Mouse (Mus musculus): ENCODE data around the gene Dync1i2. TPM values are rescaled to one million over a fixed set of nuclear protein-coding genes. Genes with fewer than 3 reads are reported as not detected.

The Dync1i2 gene
- polyA plus RNA-seq, 1 experiment, result 43.3 TPM

DNA sequence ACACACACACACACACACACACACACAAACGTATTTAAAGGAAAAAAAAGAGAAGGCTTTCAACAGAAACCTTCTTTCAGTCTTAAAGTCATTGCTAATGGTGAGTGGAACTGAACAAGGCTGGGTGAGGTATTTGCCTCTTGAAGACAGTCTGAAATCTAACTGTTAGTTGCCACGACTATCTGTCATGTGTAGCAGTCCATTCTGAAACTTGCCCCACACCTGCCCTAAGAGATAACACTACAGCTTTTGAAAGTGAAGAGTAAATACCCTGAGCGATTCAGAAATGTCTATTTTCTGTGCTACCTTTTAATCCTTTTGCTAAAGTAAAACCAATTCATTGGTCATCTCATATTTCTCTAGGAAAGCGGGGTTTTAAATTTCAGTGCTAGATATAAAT lies 23.9 kb downstream of the Dync1i2 start:
- Histone ChIP-seq H3K27ac (replicated peaks; ENCODE audit: low read depth, low read length) (no peak overlapping the region), H3K4me3 (ENCODE audit: insufficient read depth, low read depth, low read length) (no peak overlapping the region), H3K4me1 (ENCODE audit: control insufficient read depth, insufficient read depth, insufficient read length, low read length) (no peaks in the 10 kb centered on the region)

DNA sequence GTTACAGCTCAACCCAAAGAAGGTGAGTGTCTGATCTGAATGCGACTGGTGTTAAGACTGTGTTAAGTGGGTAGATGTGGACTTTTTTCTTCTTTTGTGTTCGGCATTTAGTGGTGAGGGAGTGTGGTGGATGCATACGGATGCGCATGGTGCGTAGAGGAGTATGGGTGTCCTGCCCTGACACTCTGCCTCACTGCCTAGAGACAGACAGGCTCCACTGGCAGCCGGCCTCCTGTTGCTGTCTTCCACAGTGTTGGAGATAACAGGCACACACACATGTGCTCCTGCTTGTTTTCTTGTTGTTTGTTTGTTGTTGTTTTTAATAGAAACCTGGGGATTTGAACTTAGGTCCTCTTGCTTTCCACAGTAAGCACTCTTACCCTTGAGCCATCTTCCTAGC lies 24.5 kb downstream of the Dync1i2 start:
- Histone ChIP-seq H3K27ac (replicated peaks; ENCODE audit: low read depth, low read length) (no peak overlapping the region), H3K4me1 (ENCODE audit: control insufficient read depth, insufficient read depth, insufficient read length, low read length) (no peaks in the 10 kb centered on the region), H3K4me3 (ENCODE audit: insufficient read depth, low read depth, low read length) (no peak overlapping the region)

DNA sequence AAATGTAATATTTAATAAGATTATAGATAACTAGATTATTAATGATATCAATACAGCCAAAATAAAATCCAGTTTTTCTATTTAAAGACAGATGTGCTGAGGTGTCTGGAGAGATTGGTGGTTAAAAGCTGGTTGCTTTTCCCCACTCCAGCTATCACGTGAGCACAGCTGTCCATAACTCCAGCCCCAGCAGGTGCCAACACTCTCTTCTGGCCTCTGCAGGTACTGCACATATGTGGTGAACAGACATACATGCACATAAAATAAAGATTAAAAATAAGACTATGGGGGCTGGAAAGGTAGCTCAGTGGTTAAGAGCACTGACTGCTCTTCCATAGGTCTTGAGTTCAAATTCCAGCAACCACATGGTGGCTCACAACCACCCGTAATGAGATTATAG lies 30.0 kb downstream of the Dync1i2 start:
- Histone ChIP-seq H3K4me3 (ENCODE audit: insufficient read depth, low read depth, low read length) (no peak overlapping the region), H3K4me1 (ENCODE audit: control insufficient read depth, insufficient read depth, insufficient read length, low read length) (no peaks in the 10 kb centered on the region)

DNA sequence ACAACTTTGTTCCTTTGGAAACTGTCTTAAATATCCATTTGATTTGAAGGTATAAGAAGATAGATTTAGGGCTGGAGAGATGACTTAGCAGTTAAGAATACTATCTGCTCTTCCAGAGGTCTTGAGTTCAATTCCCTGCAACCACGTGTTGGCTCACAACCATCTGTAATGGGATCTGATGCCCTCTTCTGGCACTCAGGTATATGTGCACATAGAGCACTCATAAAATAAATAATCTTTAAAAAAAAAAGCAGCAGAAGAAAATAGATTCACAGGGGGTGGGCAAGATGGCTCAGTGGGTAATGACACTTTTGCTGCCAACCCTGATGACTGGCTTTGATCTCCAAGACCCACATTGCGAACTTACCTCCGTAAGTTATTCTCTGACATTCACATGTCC lies 30.7 kb downstream of the Dync1i2 start:
- no peak overlapping the region for H3K27ac ChIP-seq (replicated peaks; ENCODE audit: low read depth, low read length)
- no peaks in the 10 kb centered on the region for H3K4me1 ChIP-seq (ENCODE audit: control insufficient read depth, insufficient read depth, insufficient read length, low read length)

More for the DNA sequence above, 30.0 kb downstream of the Dync1i2 start:
- no peak overlapping the region for H3K27ac ChIP-seq (replicated peaks; ENCODE audit: low read depth, low read length)

DNA sequence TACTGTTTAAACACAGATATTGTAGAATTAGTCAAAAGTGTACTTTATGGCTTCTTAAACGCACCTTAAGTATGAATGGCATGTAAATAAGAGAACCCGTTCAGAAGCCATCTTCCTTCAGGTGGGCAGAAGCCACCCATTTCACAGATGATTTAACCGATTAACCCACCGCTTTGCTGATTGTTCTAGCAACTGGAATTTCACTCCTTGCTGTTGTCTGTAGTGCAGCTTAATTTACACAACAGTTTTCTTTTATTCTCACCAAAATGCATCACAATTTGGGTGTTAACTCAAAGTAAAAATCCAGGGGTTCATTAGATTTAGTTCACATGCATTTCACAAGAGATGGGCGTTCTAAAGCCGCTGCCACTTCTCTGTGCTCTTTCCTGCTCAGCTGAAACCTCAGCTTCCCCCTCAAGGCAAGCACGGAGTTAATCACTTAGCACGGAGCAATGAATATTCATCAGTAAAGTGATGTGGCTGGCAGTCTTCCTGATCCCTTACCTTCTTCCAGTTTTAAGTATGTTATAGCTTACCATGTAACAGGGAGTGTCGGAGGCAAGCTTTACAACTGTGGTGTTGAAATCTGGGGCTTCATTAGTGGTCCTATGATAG lies 31.7 kb downstream of the Dync1i2 start:
- Histone ChIP-seq H3K4me3 (ENCODE audit: insufficient read depth, low read depth, low read length) (no peak overlapping the region), H3K27ac (replicated peaks; ENCODE audit: low read depth, low read length) (no peak overlapping the region), H3K4me1 (ENCODE audit: control insufficient read depth, insufficient read depth, insufficient read length, low read length) (no peaks in the 10 kb centered on the region)

More for the DNA sequence above, 30.7 kb downstream of the Dync1i2 start:
- no peak overlapping the region for H3K4me3 ChIP-seq (ENCODE audit: insufficient read depth, low read depth, low read length)

DNA sequence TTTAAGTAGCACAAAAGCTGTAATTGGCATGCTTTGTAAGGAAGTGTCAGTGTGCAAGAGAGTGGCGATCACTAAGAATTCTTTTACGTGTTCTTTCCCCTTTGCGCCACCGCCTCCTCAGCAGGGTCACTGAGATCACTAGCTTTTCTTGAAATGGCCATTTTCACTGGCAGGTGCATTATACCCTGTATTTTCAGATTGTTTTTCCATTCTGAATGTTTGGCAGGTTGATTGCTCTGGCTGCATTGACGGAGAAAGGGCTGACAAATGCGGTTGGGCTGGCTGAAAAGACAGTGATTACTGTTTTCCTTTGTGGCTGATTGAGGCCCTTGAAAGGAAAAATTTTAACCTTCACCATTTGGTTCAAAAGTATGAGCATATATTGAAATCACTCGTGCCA lies 33.3 kb downstream of the Dync1i2 start:
- Histone ChIP-seq H3K4me3 (ENCODE audit: insufficient read depth, low read depth, low read length) (no peak overlapping the region), H3K27ac (replicated peaks; ENCODE audit: low read depth, low read length) (no peak overlapping the region), H3K4me1 (ENCODE audit: control insufficient read depth, insufficient read depth, insufficient read length, low read length) (no peaks in the 10 kb centered on the region)

DNA sequence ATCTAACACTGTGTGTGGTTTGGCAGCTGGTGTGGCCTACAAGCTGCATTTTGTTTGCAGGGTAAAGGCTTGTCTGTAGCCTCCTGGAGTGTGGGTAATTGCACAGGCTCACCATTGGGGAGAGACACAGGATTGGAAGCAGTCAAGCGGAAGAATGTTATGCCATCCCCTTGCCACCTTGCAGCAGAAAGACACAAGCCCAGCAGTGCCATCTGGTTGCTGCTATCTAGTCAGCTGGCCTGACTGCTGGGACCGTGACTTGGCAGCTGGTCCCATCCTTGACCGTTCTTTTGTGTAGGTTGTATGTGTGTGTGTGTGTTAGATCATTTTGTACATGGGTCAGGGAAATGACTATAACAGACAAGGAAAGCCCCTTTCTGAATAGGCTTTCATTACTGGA lies 33.9 kb downstream of the Dync1i2 start:
- no peaks in the 10 kb centered on the region for H3K4me1 ChIP-seq (ENCODE audit: control insufficient read depth, insufficient read depth, insufficient read length, low read length)
- no peak overlapping the region for H3K27ac ChIP-seq (replicated peaks; ENCODE audit: low read depth, low read length)
- no peak overlapping the region for H3K4me3 ChIP-seq (ENCODE audit: insufficient read depth, low read depth, low read length)

DNA sequence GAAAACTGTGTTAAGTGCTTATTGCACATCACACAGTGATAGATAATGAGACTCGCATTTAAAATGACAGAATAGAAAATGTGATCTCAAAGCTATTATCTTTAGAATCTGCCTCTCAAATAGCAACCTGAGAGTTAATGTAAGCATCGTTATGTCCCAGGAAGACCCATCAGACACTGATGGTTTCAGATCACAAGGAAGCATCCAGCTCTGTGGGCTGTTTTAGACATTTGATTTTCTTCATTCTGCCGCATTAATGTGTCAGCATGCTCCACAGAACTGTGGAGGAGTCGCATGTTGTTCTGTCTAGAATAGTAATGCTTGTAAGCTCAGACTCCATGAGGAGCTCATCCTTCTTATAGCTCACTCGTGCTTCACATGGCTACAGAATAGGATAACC lies 34.6 kb downstream of the Dync1i2 start:
- Histone ChIP-seq H3K27ac (replicated peaks; ENCODE audit: low read depth, low read length) (no peak overlapping the region), H3K4me1 (ENCODE audit: control insufficient read depth, insufficient read depth, insufficient read length, low read length) (no peaks in the 10 kb centered on the region), H3K4me3 (ENCODE audit: insufficient read depth, low read depth, low read length) (no peak overlapping the region)

DNA sequence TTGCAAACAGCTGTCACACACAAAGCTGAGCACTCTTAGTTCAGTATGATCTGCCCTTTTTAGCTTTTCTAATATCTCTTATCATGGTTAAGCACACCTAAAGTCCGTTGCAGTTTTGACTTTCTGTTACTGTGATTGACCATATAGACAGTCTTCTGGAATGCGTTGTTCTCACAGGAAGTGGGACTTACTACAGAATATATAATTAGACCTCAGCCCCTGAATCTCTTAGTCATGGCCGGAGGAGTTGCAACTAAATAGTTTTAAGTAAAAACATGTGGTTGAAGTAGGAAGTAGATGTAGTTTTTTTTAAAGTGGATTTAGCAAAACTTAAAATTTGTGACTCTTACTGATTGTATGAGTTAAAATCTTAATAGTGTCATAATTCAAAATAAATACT lies 36.6 kb downstream of the Dync1i2 start:
- H3K4me1 ChIP-seq (ENCODE audit: control insufficient read depth, insufficient read depth, insufficient read length, low read length), result no peaks in the 10 kb centered on the region
- H3K27ac ChIP-seq (replicated peaks; ENCODE audit: low read depth, low read length), result no peak overlapping the region
- H3K4me3 ChIP-seq (ENCODE audit: insufficient read depth, low read depth, low read length), result no peak overlapping the region

DNA sequence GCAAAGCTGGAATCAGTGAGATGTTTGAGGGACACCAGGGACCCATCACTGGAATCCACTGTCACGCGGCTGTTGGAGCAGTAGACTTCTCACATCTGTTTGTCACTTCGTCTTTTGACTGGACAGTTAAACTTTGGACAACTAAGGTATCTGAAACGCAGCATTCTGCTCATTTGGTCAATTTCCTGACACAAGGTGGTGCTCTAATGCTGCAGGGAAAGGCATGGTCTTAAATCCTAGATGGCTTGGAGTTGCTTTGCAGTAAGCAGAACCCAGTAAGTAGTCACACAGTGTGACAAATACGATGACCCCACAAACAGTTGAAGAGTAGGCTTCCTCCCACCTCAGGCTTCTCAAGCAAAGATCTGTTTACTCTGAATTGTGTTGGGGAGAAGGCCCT lies 39.3 kb downstream of the Dync1i2 start:
- no peaks in the 10 kb centered on the region for H3K4me1 ChIP-seq (ENCODE audit: control insufficient read depth, insufficient read depth, insufficient read length, low read length)
- H3K4me3 ChIP-seq (ENCODE audit: insufficient read depth, low read depth, low read length), result no peak overlapping the region
- no peak overlapping the region for H3K27ac ChIP-seq (replicated peaks; ENCODE audit: low read depth, low read length)

DNA sequence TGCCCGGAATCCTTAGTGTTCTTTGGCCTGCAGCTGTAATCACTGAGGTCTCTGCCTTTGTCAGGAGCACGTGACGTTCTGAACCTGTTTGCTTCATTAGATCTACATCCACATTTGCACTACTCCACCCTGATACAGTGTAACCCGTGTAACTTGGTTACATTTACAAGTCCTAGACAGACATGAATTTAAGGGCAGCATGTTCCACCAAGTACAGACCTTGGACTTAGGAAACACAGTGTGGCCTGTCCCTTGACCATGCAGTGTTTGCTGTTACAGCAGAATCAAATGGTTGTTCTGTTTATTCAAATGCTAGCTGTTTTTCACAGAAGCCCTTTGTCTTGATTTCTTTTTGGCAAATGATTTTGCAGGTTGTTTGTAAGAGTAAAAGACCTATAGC lies 43.3 kb downstream of the Dync1i2 start:
- H3K4me3 ChIP-seq (ENCODE audit: insufficient read depth, low read depth, low read length), result no peak overlapping the region
- H3K4me1 ChIP-seq (ENCODE audit: control insufficient read depth, insufficient read depth, insufficient read length, low read length), result no peaks in the 10 kb centered on the region
- H3K27ac ChIP-seq (replicated peaks; ENCODE audit: low read depth, low read length), result no peak overlapping the region

DNA sequence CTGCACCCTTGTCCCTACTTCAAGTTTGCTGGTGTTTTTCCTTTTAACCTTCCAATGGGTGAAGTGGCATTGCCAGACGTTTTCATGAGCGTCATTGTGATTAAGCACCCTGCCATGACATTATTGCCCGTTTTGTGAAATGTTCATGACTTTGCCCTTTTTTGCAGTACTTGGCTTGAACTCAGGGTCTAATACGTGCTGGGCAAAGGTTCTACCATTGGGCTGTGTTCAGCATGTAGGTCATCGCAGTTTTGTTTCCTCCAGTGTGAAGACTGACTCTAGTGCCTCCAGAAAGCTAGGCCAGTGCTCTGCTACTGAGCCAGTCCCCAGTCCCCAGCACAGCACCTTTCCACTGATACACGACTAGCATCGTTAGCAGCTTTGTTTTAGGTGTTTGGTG lies 45.1 kb downstream of the Dync1i2 start:
- Histone ChIP-seq H3K4me1 (ENCODE audit: control insufficient read depth, insufficient read depth, insufficient read length, low read length) (no peaks in the 10 kb centered on the region), H3K4me3 (ENCODE audit: insufficient read depth, low read depth, low read length) (no peak overlapping the region), H3K27ac (replicated peaks; ENCODE audit: low read depth, low read length) (no peak overlapping the region)

DNA sequence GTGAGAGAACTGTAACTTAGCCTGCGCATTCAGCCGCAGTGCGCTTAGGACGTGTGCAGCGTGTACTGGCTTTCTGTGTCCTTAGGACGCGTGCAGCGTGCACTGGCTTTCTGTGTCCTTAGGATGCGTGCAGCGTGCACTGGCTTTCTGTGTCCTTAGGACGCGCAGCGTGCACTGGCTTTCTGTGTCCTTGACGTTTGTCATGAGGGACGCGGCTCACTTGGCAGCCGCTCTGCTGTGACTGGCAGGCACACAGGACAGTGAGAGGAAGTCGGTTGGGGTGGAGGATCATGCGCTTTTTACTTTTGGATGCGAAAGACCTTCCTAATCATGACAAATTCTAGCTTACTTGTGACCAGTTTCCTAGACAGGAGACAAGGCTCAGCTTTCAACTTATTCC lies 53.1 kb downstream of the Dync1i2 start:
- no peak overlapping the region for H3K27ac ChIP-seq (replicated peaks; ENCODE audit: low read depth, low read length)
- H3K4me1 ChIP-seq (ENCODE audit: control insufficient read depth, insufficient read depth, insufficient read length, low read length), result no peaks in the 10 kb centered on the region
- H3K4me3 ChIP-seq (ENCODE audit: insufficient read depth, low read depth, low read length), result no peak overlapping the region

DNA sequence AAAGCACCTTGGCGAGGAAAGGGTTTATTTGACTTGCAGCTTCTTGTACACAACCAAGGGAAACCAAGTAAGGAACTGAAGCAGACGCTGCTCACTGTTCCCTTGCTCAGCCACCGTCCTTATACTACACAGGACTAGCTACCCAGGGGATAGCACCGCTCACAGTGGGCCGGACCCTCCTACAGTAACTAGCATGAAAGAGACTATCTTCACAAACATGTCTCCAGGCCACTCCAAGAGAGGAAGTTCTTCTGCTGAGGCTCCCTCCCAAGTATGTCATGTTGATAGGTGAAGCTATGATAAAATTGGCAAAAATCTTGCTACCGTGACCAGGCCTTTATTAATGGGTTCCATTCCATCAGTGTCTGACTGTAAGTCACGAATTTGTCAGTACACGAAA lies 57.2 kb downstream of the Dync1i2 start:
- H3K4me1 ChIP-seq (ENCODE audit: control insufficient read depth, insufficient read depth, insufficient read length, low read length), result no peaks in the 10 kb centered on the region

DNA sequence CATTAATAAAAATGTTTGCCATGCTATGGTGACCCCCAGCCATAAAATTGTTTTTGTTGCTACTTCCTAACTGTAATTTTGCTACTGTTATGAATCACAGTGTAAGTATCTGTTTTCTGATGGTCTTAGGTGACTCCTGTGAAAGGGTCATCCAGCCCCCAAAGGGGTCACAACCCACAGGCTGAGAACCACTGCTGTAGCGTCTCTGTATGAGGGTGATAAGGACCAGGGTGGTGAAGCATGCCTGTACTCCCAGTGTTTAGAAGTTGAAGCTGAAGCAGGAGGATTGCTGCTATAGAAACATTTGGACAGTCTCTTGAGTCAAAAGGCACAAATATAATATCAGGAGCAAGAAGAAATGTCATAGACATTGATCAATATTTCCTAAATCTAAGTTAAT lies 57.8 kb downstream of the Dync1i2 start:
- Histone ChIP-seq H3K27ac (replicated peaks; ENCODE audit: low read depth, low read length) (no peak overlapping the region), H3K4me3 (ENCODE audit: insufficient read depth, low read depth, low read length) (no peak overlapping the region), H3K4me1 (ENCODE audit: control insufficient read depth, insufficient read depth, insufficient read length, low read length) (no peaks in the 10 kb centered on the region)

More for the DNA sequence above, 57.2 kb downstream of the Dync1i2 start:
- H3K27ac ChIP-seq (replicated peaks; ENCODE audit: low read depth, low read length), result no peak overlapping the region
- no peak overlapping the region for H3K4me3 ChIP-seq (ENCODE audit: insufficient read depth, low read depth, low read length)

DNA sequence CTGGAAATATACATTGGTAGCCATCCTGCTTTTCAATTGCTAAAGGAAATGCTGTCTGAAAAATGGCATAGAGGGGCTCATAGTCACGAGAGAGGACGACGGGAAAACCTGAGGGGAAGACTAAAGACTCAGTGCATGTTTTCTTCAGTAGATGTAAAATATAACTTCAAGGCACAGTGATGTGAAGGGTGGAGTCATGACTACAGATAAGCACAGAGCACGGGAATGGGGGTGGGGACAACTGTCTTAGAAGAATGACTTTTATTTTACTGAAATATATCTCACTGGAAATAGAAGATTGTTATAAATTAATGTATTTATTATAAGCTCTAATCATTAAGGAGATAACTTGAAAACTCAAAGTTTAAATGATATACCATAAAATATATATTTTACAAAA lies 58.6 kb downstream of the Dync1i2 start:
- peaks cover 3% of the 10 kb centered on the region for H3K4me1 ChIP-seq (ENCODE audit: control insufficient read depth, insufficient read depth, insufficient read length, low read length)
- H3K27ac ChIP-seq (replicated peaks; ENCODE audit: low read depth, low read length), result no peak overlapping the region

More for the DNA sequence above, 58.6 kb downstream of the Dync1i2 start:
- H3K4me3 ChIP-seq (ENCODE audit: insufficient read depth, low read depth, low read length), result no peak overlapping the region
